Mouse (Mus musculus): Measurements from ENCODE around the gene Lipc. TPM values are rescaled to one million over a fixed set of nuclear protein-coding genes. Genes with fewer than 3 reads are reported as not detected.

Gene Lipc
- polyA plus RNA-seq, 1 experiment = not detected

- TF ChIP-seq FLI1 (IDR thresholded peaks at IDR 0.05; ENCODE audit: low read length) (no peak), GATA1 (IDR thresholded peaks at IDR 0.05; ENCODE audit: borderline replicate concordance, low read length) (no peak)
- no peaks in the 10 kb centered on the region for H3K27me3 ChIP-seq (replicated peaks)
- H3K36me3 ChIP-seq (replicated peaks; ENCODE audit: low read length) = peaks cover 97% of the 10 kb centered on the region
- peaks cover 70% of the 10 kb centered on the region for H3K4me1 ChIP-seq
- H3K4me3 ChIP-seq (replicated peaks) = no peak overlapping the region
- no peaks in the 10 kb centered on the region for H3K9me3 ChIP-seq
These were observed 169.8 kb downstream of the Lipc start for GRCm38 (mm10) chr9:70782191-70782590.

- Histone ChIP-seq H3K4me3 (replicated peaks) (no peak overlapping the region), H3K9me3 (no peaks in the 10 kb centered on the region), H3K27me3 (replicated peaks) (no peaks in the 10 kb centered on the region), H3K36me3 (replicated peaks; ENCODE audit: low read length) (peaks cover 94% of the 10 kb centered on the region), H3K4me1 (peaks cover 71% of the 10 kb centered on the region)
- TF ChIP-seq GATA1 (IDR thresholded peaks at IDR 0.05; ENCODE audit: borderline replicate concordance, low read length) (no peak), FLI1 (IDR thresholded peaks at IDR 0.05; ENCODE audit: low read length) (no peak)
These were observed 176.5 kb downstream of the Lipc start for GRCm38 (mm10) chr9:70775517-70775916.

GRCm38 (mm10) chr9:70760974-70761373 is 191.1 kb downstream of the Lipc start:
- H3K4me1 ChIP-seq = peaks cover 72% of the 10 kb centered on the region
- no peaks in the 10 kb centered on the region for H3K9me3 ChIP-seq
- TF ChIP-seq FLI1 (IDR thresholded peaks at IDR 0.05; ENCODE audit: low read length) (no peak), GATA1 (IDR thresholded peaks at IDR 0.05; ENCODE audit: borderline replicate concordance, low read length) (no peak)
- peaks cover 92% of the 10 kb centered on the region for H3K36me3 ChIP-seq (replicated peaks; ENCODE audit: low read length)
- H3K4me3 ChIP-seq (replicated peaks) = peak overlapping the region; percentile 83
- H3K27me3 ChIP-seq (replicated peaks) = no peaks in the 10 kb centered on the region

- peaks cover 94% of the 10 kb centered on the region for H3K36me3 ChIP-seq (replicated peaks; ENCODE audit: low read length)
- H3K4me1 ChIP-seq = peaks cover 28% of the 10 kb centered on the region
- TF ChIP-seq GATA1 (IDR thresholded peaks at IDR 0.05; ENCODE audit: borderline replicate concordance, low read length) = no peak
- no peak for TF ChIP-seq FLI1 (IDR thresholded peaks at IDR 0.05; ENCODE audit: low read length)
- no peak overlapping the region for H3K4me3 ChIP-seq (replicated peaks)
- H3K27me3 ChIP-seq (replicated peaks) = no peaks in the 10 kb centered on the region
- no peaks in the 10 kb centered on the region for H3K9me3 ChIP-seq
These were observed 200.4 kb downstream of the Lipc start for GRCm38 (mm10) chr9:70751504-70752222.

Other genes with a start within 250 kb of the Lipc start
- gene Aqp9, start 216.5 kb upstream of the Lipc start, polyA plus RNA-seq (2012; ENCODE audit: insufficient read depth, low replicate concordance) = 0.07 TPM in 1 of 2 replicates, not detected in the other

Measured in megakaryocyte, embryonic 14.5 days (primary cell).